Mouse (Mus musculus): ENCODE measurements around the gene Slco4a1. TPM values are rescaled to one million over a fixed set of nuclear protein-coding genes. Genes with fewer than 3 reads are reported as not detected.

Gene Slco4a1
- polyA plus RNA-seq, 1 experiment from 2014 or later, result 1.0 TPM

DNA sequence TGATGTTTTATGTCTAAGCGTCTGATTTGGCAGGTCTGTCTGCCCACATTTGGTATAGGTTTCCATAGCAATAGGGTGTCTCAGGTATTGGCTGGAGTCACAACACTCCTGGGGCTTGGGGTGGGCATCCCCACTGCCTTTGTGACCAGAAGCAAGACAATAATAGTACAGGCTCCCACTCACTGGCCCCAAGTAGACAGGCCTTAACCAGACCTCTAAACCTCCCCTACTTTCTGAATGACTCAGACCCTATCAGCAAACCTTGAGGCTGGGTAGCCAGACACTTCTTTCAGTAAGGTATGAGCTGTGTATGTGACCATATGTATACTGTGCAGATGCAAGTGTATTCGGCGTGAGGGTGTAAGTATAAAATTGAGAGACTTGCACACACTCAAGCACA is 18.8 kb downstream of the Slco4a1 start:
- no peaks in the 10 kb centered on the region for H3K36me3 ChIP-seq (ENCODE audit: control insufficient read depth, insufficient read depth, low read length)
- H3K27me3 ChIP-seq (ENCODE audit: control insufficient read depth, insufficient read depth, low read length), result no peaks in the 10 kb centered on the region
- H3K27ac ChIP-seq (replicated peaks; ENCODE audit: low read depth, low read length), result no peak overlapping the region
- no peak overlapping the region for H3K9ac ChIP-seq (replicated peaks; ENCODE audit: low read length)
- no peak for DNase-seq
- H3K4me1 ChIP-seq (ENCODE audit: control insufficient read depth, insufficient read depth, low read length), result no peaks in the 10 kb centered on the region
- no peaks in the 10 kb centered on the region for H3K9me3 ChIP-seq (ENCODE audit: control insufficient read depth, low read length)
- WGBS, result 93% methylated on average over 3 of the region's 3 CpGs
- H3K4me2 ChIP-seq (ENCODE audit: low read length), result no peak overlapping the region
- no peak overlapping the region for H3K4me3 ChIP-seq (replicated peaks; ENCODE audit: low read depth, low read length)
- ATAC-seq (ENCODE audit: low FRiP score, low TSS enrichment), result no peak

DNA sequence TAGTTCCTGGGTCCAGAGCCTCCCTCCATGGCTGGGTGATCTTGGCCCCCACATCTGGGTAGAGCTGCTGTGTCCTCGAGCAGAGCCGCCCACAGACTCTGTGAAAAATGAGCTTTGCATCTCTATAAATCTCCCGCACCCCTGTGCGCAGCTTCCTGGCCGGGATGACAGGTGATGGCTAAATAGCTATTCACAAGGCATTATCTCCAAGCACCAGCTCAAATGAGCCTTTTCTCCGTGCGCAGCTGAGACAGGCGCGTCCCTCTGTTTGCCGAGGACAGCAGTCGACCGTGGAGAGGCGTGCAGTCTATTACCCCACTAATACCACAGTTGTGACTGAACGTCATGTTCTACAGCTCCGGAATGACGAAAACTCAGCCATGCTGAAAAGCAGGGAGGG is 26.2 kb downstream of the Slco4a1 start:
- peak; percentile 78 for DNase-seq
- WGBS, result 3% methylated on average over 16 of the region's 16 CpGs
- H3K27ac ChIP-seq (replicated peaks; ENCODE audit: low read depth, low read length), result peak overlapping the region; percentile 38

DNA sequence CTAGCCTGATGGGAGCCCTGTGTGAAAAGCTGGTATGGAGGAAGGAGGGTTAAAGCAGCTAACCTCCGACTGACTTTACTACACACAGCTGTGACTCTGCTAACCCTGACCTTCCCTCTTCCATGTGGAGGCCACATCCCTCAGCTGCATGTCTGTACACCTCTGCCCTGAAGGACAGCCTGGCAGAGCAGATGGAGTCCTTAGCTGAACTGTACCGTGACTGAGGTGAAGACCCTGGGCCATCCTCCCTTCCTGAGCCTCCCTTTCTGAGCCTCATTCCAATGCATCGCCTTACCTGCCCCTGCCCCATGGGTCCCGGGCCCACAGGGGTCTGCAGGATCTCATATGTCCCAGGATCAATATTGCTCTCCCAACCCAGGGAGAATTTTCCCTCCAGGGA is 28.8 kb downstream of the Slco4a1 start:
- Histone ChIP-seq H3K9ac (replicated peaks; ENCODE audit: low read length) (no peak overlapping the region), H3K4me2 (ENCODE audit: low read length) (no peak overlapping the region), H3K4me3 (replicated peaks; ENCODE audit: low read depth, low read length) (no peak overlapping the region), H3K27me3 (ENCODE audit: control insufficient read depth, insufficient read depth, low read length) (no peaks in the 10 kb centered on the region; the same call in 1 of the 2 replicates), H3K4me1 (ENCODE audit: control insufficient read depth, insufficient read depth, low read length) (peaks cover 42% of the 10 kb centered on the region), H3K9me3 (ENCODE audit: control insufficient read depth, low read length) (no peaks in the 10 kb centered on the region), H3K27ac (replicated peaks; ENCODE audit: low read depth, low read length) (peak overlapping the region; percentile 50; the same call in 1 of the 2 replicates), H3K36me3 (ENCODE audit: control insufficient read depth, insufficient read depth, low read length) (no peaks in the 10 kb centered on the region)
- ATAC-seq (ENCODE audit: low FRiP score, low TSS enrichment) (no peak), DNase-seq (no peak)
- 61% methylated on average over 4 of the region's 4 CpGs for WGBS

More for the DNA sequence above, 26.2 kb downstream of the Slco4a1 start:
- H3K4me1 ChIP-seq (ENCODE audit: control insufficient read depth, insufficient read depth, low read length), result peaks cover 30% of the 10 kb centered on the region
- no peaks in the 10 kb centered on the region; the same call in 1 of the 2 replicates for H3K27me3 ChIP-seq (ENCODE audit: control insufficient read depth, insufficient read depth, low read length)
- no peak overlapping the region for H3K4me3 ChIP-seq (replicated peaks; ENCODE audit: low read depth, low read length)
- peak overlapping the region; percentile 38 for H3K4me2 ChIP-seq (ENCODE audit: low read length)
- H3K9ac ChIP-seq (replicated peaks; ENCODE audit: low read length), result 0 out of 2 replicates have a peak overlapping the region, but pooled peaks have one; percentile 3
- no peaks in the 10 kb centered on the region for H3K36me3 ChIP-seq (ENCODE audit: control insufficient read depth, insufficient read depth, low read length)
- no peaks in the 10 kb centered on the region for H3K9me3 ChIP-seq (ENCODE audit: control insufficient read depth, low read length)
- ATAC-seq (ENCODE audit: low FRiP score, low TSS enrichment), result peak; percentile 69; the same call in 1 of the 2 replicates

DNA sequence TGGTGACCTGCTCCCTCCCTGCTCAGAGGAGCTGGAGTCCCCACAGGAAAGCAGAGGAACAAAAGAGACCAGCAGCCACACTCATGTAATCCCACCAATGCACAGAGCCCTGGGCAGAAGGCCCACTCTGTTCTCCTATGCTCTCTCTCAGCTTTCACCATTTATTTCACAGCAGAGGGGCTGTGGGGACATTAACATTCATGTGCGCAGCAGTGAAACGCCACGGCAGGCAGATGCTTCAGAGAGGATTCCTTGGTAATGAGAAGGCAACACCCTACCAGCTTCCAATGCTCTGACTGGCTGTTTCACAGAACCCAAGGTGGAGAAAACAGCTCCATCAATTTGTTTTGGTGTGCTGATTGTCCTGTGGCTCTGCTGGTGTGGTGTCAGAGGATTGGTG is 29.3 kb downstream of the Slco4a1 start:
- Histone ChIP-seq H3K9ac (replicated peaks; ENCODE audit: low read length) (no peak overlapping the region), H3K27ac (replicated peaks; ENCODE audit: low read depth, low read length) (peak overlapping the region; percentile 50), H3K27me3 (ENCODE audit: control insufficient read depth, insufficient read depth, low read length) (no peaks in the 10 kb centered on the region; the same call in 1 of the 2 replicates), H3K4me2 (ENCODE audit: low read length) (no peak overlapping the region), H3K4me1 (ENCODE audit: control insufficient read depth, insufficient read depth, low read length) (peaks cover 42% of the 10 kb centered on the region), H3K36me3 (ENCODE audit: control insufficient read depth, insufficient read depth, low read length) (no peaks in the 10 kb centered on the region), H3K4me3 (replicated peaks; ENCODE audit: low read depth, low read length) (no peak overlapping the region), H3K9me3 (ENCODE audit: control insufficient read depth, low read length) (no peaks in the 10 kb centered on the region)
- WGBS, result 8% methylated on average over 3 of the region's 3 CpGs
- peak; percentile 66 for DNase-seq
- no peak for ATAC-seq (ENCODE audit: low FRiP score, low TSS enrichment)

DNA sequence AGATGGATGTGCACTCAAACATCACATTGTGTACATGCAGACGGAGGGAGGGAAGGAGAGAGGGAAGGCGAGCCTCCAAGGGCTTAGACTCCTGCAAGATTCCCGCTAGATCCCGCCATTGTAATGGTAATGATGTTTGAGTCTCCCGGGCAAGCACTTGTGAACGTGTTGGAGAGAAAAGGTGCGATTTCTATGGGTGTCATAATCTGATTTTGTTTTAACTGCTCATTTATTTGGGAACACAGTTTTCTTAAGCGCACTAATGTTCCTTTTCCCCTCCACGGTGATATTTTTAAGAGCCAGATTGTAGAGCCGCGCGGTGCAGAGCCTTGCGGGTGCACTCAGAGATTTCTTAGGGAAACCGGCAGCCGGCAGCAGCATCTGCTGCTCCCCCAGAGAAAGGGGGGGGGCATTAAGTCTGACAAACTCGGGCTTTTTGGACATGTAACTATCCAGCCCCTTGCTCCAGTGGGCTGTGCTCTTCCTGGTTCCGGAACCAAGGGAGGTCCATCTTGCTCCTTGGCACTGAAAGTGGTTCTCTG is 32.2 kb downstream of the Slco4a1 start:
- peak overlapping the region; percentile 45 for H3K4me2 ChIP-seq (ENCODE audit: low read length)
- H3K27me3 ChIP-seq (ENCODE audit: control insufficient read depth, insufficient read depth, low read length), result no peaks in the 10 kb centered on the region
- peaks cover 24% of the 10 kb centered on the region for H3K4me1 ChIP-seq (ENCODE audit: control insufficient read depth, insufficient read depth, low read length)
- H3K9ac ChIP-seq (replicated peaks; ENCODE audit: low read length), result 0 out of 2 replicates have a peak overlapping the region, but pooled peaks have one; percentile 1
- ATAC-seq (ENCODE audit: low FRiP score, low TSS enrichment) (peak; percentile 53; the same call in 1 of the 2 replicates), DNase-seq (peak; percentile 72)
- peak overlapping the region; percentile 50; the same call in 1 of the 2 replicates for H3K27ac ChIP-seq (replicated peaks; ENCODE audit: low read depth, low read length)
- 4% methylated on average over 17 of the region's 17 CpGs for WGBS
- no peaks in the 10 kb centered on the region for H3K9me3 ChIP-seq (ENCODE audit: control insufficient read depth, low read length)
- H3K36me3 ChIP-seq (ENCODE audit: control insufficient read depth, insufficient read depth, low read length), result no peaks in the 10 kb centered on the region
- H3K4me3 ChIP-seq (replicated peaks; ENCODE audit: low read depth, low read length), result 0 out of 2 replicates have a peak overlapping the region, but pooled peaks have one; percentile 7

DNA sequence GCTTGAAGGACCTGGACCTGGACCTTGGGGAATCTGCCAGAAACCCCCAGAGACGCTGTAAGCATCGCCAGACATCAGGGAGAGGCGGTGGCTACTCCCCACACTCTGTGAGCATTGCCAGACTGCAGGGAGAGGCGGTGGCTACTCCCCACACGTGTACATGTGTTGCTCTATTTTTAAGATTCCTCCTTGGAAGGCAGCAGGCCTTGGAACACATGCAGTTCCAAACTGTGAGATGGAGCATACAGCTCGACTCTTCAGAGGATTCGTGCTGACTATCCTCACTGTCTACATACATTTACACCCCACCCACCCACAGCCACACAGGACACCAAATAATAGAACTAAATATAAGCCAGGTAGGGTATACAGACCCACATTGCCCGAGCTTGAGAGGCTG is 39.9 kb downstream of the Slco4a1 start:
- H3K9me3 ChIP-seq (ENCODE audit: control insufficient read depth, low read length), result no peaks in the 10 kb centered on the region
- WGBS, result 81% methylated on average over 8 of the region's 8 CpGs
- DNase-seq, result no peak

DNA sequence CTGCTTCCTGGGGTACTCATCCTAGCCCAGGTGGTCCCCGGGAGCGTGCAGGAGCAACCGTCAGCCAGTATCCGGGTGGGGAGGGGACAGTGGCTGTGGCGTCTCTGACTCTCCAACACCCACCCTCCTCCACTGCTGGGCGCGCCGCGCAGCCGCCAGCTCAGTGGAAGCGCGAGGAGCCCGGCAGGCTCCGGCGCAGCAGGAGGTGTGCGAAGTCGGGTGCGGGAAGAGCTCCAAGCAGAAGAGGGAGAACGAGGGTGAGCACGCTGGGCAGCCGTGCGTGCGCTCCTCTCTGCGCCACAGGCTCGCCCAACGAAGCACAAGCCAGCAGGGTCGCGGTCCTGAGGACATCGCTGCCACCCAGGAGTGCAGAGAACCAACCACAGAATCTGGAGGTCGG is 43.7 kb downstream of the Slco4a1 start, which contains the start of gene Ntsr1:
Gene Ntsr1, plus strand, starts transcription at position 236 of the 400 bp plus-strand sequence.
- peaks cover 9% of the 10 kb centered on the region; the same call in 1 of the 2 replicates for H3K4me1 ChIP-seq (ENCODE audit: control insufficient read depth, insufficient read depth, low read length)
- no peaks in the 10 kb centered on the region for H3K9me3 ChIP-seq (ENCODE audit: control insufficient read depth, low read length)
- peak within 1 kb of the TSS; percentile 30 for H3K4me3 ChIP-seq (replicated peaks; ENCODE audit: low read depth, low read length)
- peak; percentile 72 for DNase-seq
- no peak within 1 kb of the TSS for H3K27ac ChIP-seq (replicated peaks; ENCODE audit: low read depth, low read length)
- ATAC-seq (ENCODE audit: low FRiP score, low TSS enrichment), result no peak
- peak within 1 kb of the TSS; percentile 46; the same call in 1 of the 2 replicates for H3K9ac ChIP-seq (replicated peaks; ENCODE audit: low read length)
- H3K27me3 ChIP-seq (ENCODE audit: control insufficient read depth, insufficient read depth, low read length), result peaks cover 48% of the 10 kb centered on the region
- H3K36me3 ChIP-seq (ENCODE audit: control insufficient read depth, insufficient read depth, low read length), result no peaks in the 10 kb centered on the region
- WGBS, result under 1% methylated on average over 30 of the region's 30 CpGs
- H3K4me2 ChIP-seq (ENCODE audit: low read length), result peak within 1 kb of the TSS; percentile 69

More for the DNA sequence above, 39.9 kb downstream of the Slco4a1 start:
- no peak for ATAC-seq (ENCODE audit: low FRiP score, low TSS enrichment)
- Histone ChIP-seq H3K27ac (replicated peaks; ENCODE audit: low read depth, low read length) (no peak overlapping the region), H3K4me2 (ENCODE audit: low read length) (no peak overlapping the region), H3K36me3 (ENCODE audit: control insufficient read depth, insufficient read depth, low read length) (no peaks in the 10 kb centered on the region), H3K27me3 (ENCODE audit: control insufficient read depth, insufficient read depth, low read length) (peaks cover 28% of the 10 kb centered on the region), H3K4me1 (ENCODE audit: control insufficient read depth, insufficient read depth, low read length) (peaks cover 9% of the 10 kb centered on the region; the same call in 1 of the 2 replicates), H3K9ac (replicated peaks; ENCODE audit: low read length) (no peak overlapping the region), H3K4me3 (replicated peaks; ENCODE audit: low read depth, low read length) (no peak overlapping the region)

DNA sequence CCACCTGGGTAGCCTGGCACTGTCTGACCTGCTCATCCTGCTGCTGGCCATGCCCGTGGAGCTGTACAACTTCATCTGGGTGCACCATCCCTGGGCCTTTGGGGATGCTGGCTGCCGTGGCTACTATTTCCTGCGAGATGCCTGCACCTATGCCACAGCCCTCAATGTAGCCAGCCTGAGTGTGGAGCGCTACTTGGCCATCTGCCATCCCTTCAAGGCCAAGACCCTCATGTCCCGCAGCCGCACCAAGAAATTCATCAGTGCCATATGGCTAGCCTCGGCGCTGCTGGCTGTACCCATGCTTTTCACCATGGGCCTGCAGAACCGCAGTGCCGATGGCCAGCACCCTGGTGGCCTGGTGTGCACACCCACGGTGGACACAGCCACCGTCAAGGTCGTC is 44.7 kb downstream of the Slco4a1 start:
- Histone ChIP-seq H3K4me3 (replicated peaks; ENCODE audit: low read depth, low read length) (no peak overlapping the region), H3K9ac (replicated peaks; ENCODE audit: low read length) (no peak overlapping the region), H3K4me2 (ENCODE audit: low read length) (peak overlapping the region; percentile 69; the same call in 1 of the 2 replicates), H3K27me3 (ENCODE audit: control insufficient read depth, insufficient read depth, low read length) (peaks cover 57% of the 10 kb centered on the region), H3K9me3 (ENCODE audit: control insufficient read depth, low read length) (no peaks in the 10 kb centered on the region), H3K27ac (replicated peaks; ENCODE audit: low read depth, low read length) (no peak overlapping the region), H3K36me3 (ENCODE audit: control insufficient read depth, insufficient read depth, low read length) (no peaks in the 10 kb centered on the region), H3K4me1 (ENCODE audit: control insufficient read depth, insufficient read depth, low read length) (peaks cover 9% of the 10 kb centered on the region; the same call in 1 of the 2 replicates)
- DNase-seq, result no peak
- ATAC-seq (ENCODE audit: low FRiP score, low TSS enrichment), result no peak
- WGBS, result 47% methylated on average over 13 of the region's 13 CpGs
